Mouse (Mus musculus) right cerebral cortex, adult 2 months (tissue): Measurements from ENCODE around the gene Olfr71.

Source experiments
- DNase-seq, 2 experiments: peaks; one replicate each; pipeline ENCODE4 v3.0.0; 2021 to 2022; ENCODE audit warnings: low spot score in 2 of 2

Gene Olfr71

GRCm38 (mm10) chr4:43709869-43710268 lies at the start of gene Olfr71:
Olfr71 (minus strand) TSS chr4:43710255.
- no peak for DNase-seq

DNA sequence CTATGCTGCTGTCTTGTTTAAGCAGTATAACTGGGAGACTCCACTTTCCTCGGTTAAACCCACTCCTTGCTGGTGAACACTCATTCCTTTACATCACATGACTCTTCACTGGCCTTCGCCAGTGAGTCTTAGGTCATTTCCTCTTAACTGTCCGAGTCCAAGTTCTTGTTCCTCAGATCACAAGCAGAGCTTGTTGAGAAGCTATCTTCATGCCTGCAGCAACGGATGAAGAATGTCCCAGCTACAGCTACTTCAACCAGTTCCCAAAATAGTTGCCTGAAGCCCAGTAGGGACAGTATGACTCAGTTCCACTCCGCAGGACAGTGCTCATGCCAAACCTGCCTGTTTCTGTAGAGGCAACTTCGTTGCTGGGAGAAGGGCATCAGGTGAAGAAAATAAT lies 47.2 kb upstream of the Olfr71 start:
- no peak for DNase-seq

DNA sequence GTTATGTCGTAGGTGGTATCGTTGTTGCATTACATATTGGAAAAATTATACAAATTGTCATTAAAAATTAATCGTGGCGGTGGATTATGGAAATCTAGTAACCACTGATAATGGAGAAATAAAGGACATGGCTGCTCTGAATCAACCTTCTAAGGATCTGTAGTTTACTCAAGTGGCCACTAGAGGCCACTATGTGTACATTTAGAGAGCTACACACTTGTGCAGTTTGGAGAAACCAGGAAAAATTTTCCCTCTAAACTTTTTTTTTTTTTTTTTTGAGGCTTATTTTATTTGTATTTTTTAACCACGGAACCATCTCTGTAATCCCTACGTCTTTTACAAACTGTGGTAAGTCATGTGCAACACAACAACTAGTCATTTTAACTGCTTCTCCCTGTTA lies 35.1 kb upstream of the Olfr71 start:
- no peak for DNase-seq

DNA sequence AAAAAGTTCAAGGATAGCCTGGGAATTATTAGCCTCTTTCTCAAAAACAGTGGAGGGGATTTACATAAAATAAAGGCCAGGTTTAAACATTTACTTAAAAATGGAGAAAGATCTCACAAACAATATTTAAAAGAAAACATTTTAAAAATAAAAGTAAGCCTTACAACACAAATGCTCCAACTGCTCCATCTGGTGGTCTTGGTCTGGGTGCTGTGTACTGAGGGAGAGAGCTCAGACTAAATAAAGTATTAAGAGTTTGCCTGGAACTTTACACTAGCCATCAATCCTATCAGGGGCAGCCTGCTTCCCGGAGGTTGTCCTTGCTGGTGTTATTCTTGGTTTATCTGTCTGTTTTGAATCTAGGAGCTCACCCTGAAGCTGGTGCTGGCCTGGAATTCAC lies 33.0 kb upstream of the Olfr71 start:
- no peak for DNase-seq

GRCm38 (mm10) chr4:43742637-43743036 lies 32.6 kb upstream of the Olfr71 start:
- DNase-seq: no peak

DNA sequence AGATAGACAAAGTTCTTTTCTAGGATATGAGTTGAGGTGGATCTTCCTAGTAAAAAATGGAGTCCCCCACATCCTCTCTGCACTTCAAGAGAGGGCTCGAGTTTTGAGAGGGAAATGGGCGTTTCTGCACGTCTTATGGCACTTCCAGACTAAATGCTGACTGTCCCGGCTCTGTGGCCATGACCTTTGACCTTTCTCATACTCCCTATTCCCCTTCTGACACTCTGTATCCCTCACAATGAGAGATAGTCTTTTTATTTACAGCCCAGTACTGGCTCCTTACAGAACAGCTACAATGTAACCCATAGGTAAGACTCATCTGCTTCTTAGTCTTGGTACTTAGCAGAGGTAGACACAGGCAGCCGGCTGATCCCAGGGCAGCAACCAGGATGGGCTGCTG lies 31.5 kb upstream of the Olfr71 start:
- DNase-seq: no peak

DNA sequence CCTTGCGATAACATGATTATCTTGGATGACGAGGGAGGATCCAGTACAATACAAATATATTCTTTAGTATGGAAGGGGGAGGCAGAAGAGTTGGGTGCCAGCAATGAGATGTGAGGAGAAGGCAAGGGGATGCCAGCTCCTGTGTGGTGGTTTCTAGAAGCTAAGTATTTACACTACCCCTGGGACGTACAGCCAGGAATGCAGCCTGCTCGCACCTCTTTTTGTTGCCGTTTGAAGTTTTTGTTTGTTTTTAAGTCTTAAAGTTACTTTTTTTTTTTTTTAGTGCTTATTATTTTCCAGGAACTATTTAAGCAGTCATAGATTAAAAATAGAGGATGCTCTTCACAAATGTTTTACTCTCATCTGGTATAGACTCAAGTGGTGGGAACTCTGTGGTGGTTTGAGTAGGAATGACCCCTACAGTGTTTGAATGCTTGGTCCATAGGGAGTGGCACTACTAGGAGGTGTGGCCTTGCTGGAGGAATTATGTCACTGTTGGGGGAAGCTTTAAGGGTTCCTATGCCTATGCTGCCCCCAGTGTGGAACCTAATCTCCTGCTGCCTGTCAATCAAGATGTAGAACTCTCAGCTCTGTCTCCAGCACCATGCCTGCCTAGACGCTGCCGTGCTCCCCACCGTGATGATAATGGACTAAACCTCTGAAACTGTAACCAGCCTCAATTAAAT lies 29.1 kb upstream of the Olfr71 start:
- DNase-seq: no peak

DNA sequence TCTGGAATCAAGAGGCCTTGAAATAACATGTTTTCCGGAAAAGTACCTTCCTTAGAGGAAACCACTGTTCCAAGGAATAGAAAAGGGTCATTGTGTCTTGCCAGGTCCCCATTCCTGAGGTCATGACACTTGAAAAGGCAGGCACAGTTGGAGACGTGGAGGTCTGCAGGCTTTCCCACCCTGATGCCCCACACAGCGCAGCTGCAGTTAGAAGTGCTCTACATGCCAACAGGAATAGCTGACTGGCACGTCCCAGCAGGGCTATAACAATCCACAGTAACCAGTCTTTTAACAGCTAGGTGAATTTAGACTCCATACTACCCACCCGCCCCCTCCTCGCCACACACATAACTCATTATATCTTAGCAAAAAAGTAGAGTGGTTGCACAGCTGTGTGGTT lies 27.1 kb upstream of the Olfr71 start:
- no peak for DNase-seq

- DNase-seq: no peak
Observed at GRCm38 (mm10) chr4:43733186-43733585, 23.1 kb upstream of the Olfr71 start.

GRCm38 (mm10) chr4:43732171-43732570 lies 22.1 kb upstream of the Olfr71 start:
- DNase-seq: no peak

DNA sequence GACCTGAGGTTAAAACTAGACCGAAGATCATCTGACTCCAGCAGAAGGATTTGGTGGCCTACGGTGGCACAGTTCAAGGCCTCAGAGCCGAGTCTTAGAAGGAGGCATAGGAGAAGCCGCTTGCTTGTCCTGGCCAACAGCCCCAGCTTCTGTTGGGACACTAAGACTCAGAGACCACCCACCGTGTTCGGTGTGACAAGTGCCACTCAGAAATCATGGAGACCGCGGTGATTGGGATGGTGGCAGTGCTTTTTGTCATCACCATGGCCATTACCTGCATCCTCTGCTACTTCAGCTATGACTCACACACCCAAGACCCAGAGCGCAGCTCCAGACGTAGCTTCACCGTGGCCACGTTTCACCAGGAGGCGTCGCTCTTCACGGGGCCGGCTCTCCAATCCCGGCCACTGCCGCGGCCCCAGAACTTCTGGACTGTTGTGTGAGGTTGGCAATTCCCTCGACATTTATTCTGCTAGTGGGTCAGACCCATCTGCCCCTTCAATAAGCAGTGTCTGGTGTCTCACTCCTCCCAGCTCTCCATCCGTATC lies 20.8 kb upstream of the Olfr71 start:
- DNase-seq: no peak

GRCm38 (mm10) chr4:43729794-43730550 lies 19.9 kb upstream of the Olfr71 start, which contains the start of gene Spaar:
Spaar (plus strand) TSS chr4:43730034.
- DNase-seq: no peak

- DNase-seq: no peak
Observed at GRCm38 (mm10) chr4:43729126-43729525, 19.1 kb upstream of the Olfr71 start.

GRCm38 (mm10) chr4:43728576-43728954 lies 18.5 kb upstream of the Olfr71 start:
- no peak for DNase-seq

DNA sequence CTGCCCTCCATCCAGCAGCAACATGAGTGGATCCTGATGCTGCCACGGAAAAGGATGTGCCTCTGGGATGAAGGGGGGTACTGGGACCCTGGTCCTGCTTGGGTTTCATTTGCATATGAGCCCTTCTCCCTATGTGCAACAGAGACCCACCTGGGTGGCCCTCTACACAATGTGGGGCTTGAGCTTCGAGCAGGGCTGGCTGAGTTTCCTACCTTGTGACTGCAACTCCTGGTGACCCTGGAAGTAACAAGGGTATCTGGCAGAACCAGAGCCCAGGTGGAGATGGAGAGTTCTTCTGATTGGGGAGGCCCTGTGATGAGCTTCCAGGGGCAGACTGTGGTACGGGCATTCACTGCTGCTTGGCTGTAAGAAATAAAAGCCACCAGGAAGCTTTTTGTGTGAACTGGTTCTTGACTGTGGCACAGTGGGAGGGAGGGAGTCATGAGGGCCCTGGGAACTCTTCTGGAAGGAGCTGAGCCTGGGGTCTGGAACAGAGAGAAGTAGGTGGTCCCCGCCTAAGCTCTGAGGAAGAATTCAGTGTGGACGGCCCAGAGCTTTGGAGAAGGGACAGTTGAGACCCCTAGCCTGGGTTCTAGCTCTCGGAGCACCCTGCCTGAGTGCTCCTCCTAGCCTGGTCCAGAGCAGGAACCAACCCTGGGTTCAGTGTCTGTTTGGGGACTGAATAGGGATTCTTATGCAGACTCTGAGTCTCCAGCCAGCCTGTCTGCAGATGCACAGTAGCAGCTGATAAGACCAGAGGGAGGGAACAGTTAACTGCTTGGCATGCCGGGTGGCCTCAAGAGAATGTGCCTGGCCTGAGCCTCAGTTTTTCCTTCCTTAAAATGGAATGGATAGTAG lies 17.9 kb upstream of the Olfr71 start:
- no peak for DNase-seq

GRCm38 (mm10) chr4:43726995-43727394 lies 16.9 kb upstream of the Olfr71 start, which contains the start of gene Hrct1:
Hrct1 (plus strand) TSS chr4:43727188.
- DNase-seq: peak; percentile 35 to 40

DNA sequence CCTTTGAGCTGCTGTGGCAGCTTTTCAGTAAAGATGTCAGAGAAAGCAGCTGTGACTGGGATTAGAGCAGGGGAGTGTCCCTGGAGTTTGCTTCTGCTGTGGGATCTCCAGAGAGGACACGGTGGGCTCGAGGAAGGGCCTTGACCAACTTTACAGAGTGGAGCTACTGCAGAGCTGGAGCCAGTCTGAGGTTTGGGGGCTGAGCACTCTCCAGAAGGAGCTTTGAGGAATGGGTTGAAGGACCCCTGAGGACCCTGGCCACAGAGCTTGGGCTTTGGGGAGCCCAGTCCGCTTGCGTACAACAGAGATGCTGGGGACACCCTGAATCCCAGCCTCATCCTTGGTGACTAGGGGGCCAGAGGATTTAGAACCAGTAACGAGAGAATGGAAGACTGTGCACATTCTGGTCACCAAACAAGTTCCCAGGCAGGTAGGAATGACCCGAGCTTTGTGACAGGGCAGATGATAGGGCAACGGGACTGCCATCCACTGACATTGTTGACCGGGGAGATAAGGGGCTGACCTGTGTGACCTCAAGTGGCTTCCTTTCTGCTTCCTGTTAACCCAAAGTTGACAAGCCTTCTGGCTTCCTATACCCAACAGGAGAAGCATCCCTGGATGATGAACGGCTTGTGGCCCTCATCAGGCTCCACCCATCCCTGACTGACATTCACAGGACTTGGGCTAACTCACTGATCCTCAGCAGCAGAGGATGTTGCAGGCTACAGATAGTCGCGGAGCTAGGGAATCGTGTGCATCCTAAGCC lies 16.4 kb upstream of the Olfr71 start:
- DNase-seq: no peak

GRCm38 (mm10) chr4:43724764-43725163 lies 14.7 kb upstream of the Olfr71 start:
- DNase-seq: peak in 1 of 2 experiments; percentile 31

- DNase-seq: peak in 1 of 2 experiments; percentile 26
Observed at GRCm38 (mm10) chr4:43722191-43722590, 12.1 kb upstream of the Olfr71 start.

GRCm38 (mm10) chr4:43720491-43721228 lies 10.6 kb upstream of the Olfr71 start:
- no peak for DNase-seq
